Mouse (Mus musculus): ENCODE data around the gene Apol6. TPM values are rescaled to one million over a fixed set of nuclear protein-coding genes. Genes with fewer than 3 reads are reported as not detected.
A peak's percentile ranks its signal among the peaks of the same experiment; 100 is the strongest.

The Apol6 gene
- total and polyA plus RNA-seq, 3 experiments: not detected

DNA sequence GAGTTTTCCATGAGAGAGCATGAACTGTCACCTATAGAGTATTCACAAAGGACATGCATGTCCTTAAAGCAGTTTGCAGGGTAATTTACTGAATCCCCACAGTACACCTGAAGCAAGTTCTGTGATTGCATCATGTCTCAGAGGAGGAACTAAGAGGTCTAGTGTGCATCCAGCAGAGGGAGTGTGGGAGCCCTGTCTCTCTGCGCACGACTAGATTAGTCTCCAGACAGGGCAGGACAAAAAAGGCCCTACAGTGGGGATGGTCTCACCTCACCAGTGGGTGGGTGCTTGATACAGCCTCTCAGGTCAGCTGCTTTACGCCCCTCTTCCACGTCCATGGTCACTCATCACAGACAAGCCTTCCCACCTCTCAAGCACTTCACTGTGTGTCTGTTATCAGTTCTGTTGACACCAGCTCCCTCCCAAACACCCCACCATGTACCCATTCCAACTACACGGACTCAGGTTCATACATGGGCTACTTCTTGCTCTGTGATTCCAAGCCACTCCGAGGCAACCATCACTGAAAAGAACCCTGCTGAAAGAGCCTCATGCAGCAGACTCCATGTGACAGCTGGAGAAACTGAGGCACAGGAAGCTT, 25.7 kb upstream of the Apol6 start:
- Histone ChIP-seq H3K79me2 (ENCODE audit: control insufficient read depth, insufficient read depth, low read length, poor library complexity) (no peaks in the 10 kb centered on the region), H3K4me3 (ENCODE audit: control insufficient read depth in 1 of 2, insufficient read depth in 1 of 2, low read depth in 2 of 2, low read length in 2 of 2) (no peak overlapping the region), H3K27me3 (ENCODE audit: control insufficient read depth in 1 of 2, insufficient read depth in 2 of 2, low read length in 2 of 2) (no peaks in the 10 kb centered on the region; a peak in 1 of 4 replicates), H3K9me3 (replicated peaks; ENCODE audit: insufficient read depth, low read length) (no peaks in the 10 kb centered on the region), H3K27ac (ENCODE audit: control insufficient read depth, low read depth, low read length) (no peak overlapping the region), H3K36me3 (ENCODE audit: control insufficient read depth in 1 of 2, insufficient read depth in 2 of 2, low read length in 2 of 2) (no peaks in the 10 kb centered on the region), H3K9ac (ENCODE audit: control insufficient read depth, low read depth, low read length, poor library complexity, severe bottlenecking) (no peak overlapping the region), H3K4me1 (ENCODE audit: control insufficient read depth in 1 of 2, insufficient read depth in 2 of 2, low read length in 2 of 2) (no peaks in the 10 kb centered on the region)
- TF ChIP-seq GATA1 (IDR thresholded peaks at IDR 0.05; ENCODE audit: low read depth, low read length) (no peak), SMC3 (IDR thresholded peaks at IDR 0.05; ENCODE audit: low read depth, low read length) (peak; percentile 55), ZKSCAN1 (IDR thresholded peaks at IDR 0.05; ENCODE audit: low read depth, low read length) (no peak), ELF1 (IDR thresholded peaks at IDR 0.05; ENCODE audit: low read depth, low read length) (no peak), RAD21 (IDR thresholded peaks at IDR 0.05; ENCODE audit: low read depth, low read length) (no peak), TAL1 (IDR thresholded peaks at IDR 0.05; ENCODE audit: low read length) (no peak), SIN3A (IDR thresholded peaks at IDR 0.05; ENCODE audit: low read length) (no peak), MAX (IDR thresholded peaks at IDR 0.05; ENCODE audit: low read length) (no peak), TCF12 (IDR thresholded peaks at IDR 0.05; ENCODE audit: low read depth, low read length) (no peak), MYB (IDR thresholded peaks at IDR 0.05; ENCODE audit: low read depth, low read length) (no peak), MEF2A (IDR thresholded peaks at IDR 0.05; ENCODE audit: extremely low read depth, insufficient replicate concordance, low read depth, low read length, poor library complexity, severe bottlenecking) (no peak), CTCF (IDR thresholded peaks at IDR 0.05 in 2 of 3, conservative IDR thresholded peaks at IDR 0.05 in 1 of 3; ENCODE audit: control insufficient read depth in 1 of 3, insufficient read depth in 1 of 3, low read depth in 2 of 3, low read length in 3 of 3, poor library complexity in 1 of 3, severe bottlenecking in 1 of 3) (peak; percentile 24 to 48 (median 35); a peak in 5 of 6 replicates)
- DNase-seq (ENCODE audit: low read depth, low spot score): peak; percentile 47

DNA sequence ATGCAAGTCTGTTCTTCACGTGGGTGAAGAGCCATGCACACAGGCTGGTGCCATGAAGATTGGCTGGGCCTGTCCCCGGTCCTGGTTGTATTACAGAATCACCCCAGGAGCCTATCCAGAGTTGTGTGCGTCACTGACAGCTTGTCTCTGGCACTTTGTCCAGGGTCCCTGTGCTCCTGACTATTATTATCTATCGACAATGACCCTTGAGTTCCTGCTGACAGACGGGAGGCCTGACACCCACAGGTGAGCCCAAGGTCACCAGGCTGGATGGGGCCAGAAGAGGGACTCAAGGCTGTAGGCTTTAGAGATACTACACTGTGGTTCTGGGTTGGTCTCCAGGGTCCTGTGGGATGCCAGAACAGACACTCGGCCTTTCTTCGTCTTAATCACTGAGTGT, 25.0 kb upstream of the Apol6 start:
- Histone ChIP-seq H3K36me3 (ENCODE audit: control insufficient read depth in 1 of 2, insufficient read depth in 2 of 2, low read length in 2 of 2) (no peaks in the 10 kb centered on the region), H3K27ac (ENCODE audit: control insufficient read depth, low read depth, low read length) (no peak overlapping the region)

More for the DNA sequence above, 25.0 kb upstream of the Apol6 start:
- Histone ChIP-seq H3K27me3 (ENCODE audit: control insufficient read depth in 1 of 2, insufficient read depth in 2 of 2, low read length in 2 of 2) (no peaks in the 10 kb centered on the region; a peak in 1 of 4 replicates), H3K4me1 (ENCODE audit: control insufficient read depth in 1 of 2, insufficient read depth in 2 of 2, low read length in 2 of 2) (no peaks in the 10 kb centered on the region), H3K4me3 (ENCODE audit: control insufficient read depth in 1 of 2, insufficient read depth in 1 of 2, low read depth in 2 of 2, low read length in 2 of 2) (no peak overlapping the region), H3K9me3 (replicated peaks; ENCODE audit: insufficient read depth, low read length) (no peaks in the 10 kb centered on the region), H3K79me2 (ENCODE audit: control insufficient read depth, insufficient read depth, low read length, poor library complexity) (no peaks in the 10 kb centered on the region), H3K9ac (ENCODE audit: control insufficient read depth, low read depth, low read length, poor library complexity, severe bottlenecking) (no peak overlapping the region)
- no peak for TF ChIP-seq JUND (IDR thresholded peaks at IDR 0.05; ENCODE audit: low read depth, low read length)
- no peak for TF ChIP-seq SMC3 (IDR thresholded peaks at IDR 0.05; ENCODE audit: low read depth, low read length)
- no peak for TF ChIP-seq MYC (IDR thresholded peaks at IDR 0.05; ENCODE audit: low read depth, low read length)
- TF ChIP-seq ZMIZ1 (IDR thresholded peaks at IDR 0.05; ENCODE audit: low read depth, low read length): no peak
- no peak for TF ChIP-seq MAZ (IDR thresholded peaks at IDR 0.05; ENCODE audit: low read depth, low read length)
- no peak for TF ChIP-seq KAT2A (conservative IDR thresholded peaks at IDR 0.05; ENCODE audit: low read depth, low read length)
- TF ChIP-seq MEF2A (IDR thresholded peaks at IDR 0.05; ENCODE audit: extremely low read depth, insufficient replicate concordance, low read depth, low read length, poor library complexity, severe bottlenecking): no peak
- no peak for TF ChIP-seq BHLHE40 (IDR thresholded peaks at IDR 0.05; ENCODE audit: borderline replicate concordance, low read depth, low read length)
- no peak for TF ChIP-seq ETS1 (IDR thresholded peaks at IDR 0.05; ENCODE audit: low read depth, low read length)
- no peak for TF ChIP-seq NELFE (IDR thresholded peaks at IDR 0.05; ENCODE audit: low read depth, low read length)
- no peak for TF ChIP-seq ZC3H11A (IDR thresholded peaks at IDR 0.05; ENCODE audit: low read depth, low read length)
- no peak for TF ChIP-seq TCF12 (IDR thresholded peaks at IDR 0.05; ENCODE audit: low read depth, low read length)
- TF ChIP-seq CTCF (IDR thresholded peaks at IDR 0.05 in 2 of 3, conservative IDR thresholded peaks at IDR 0.05 in 1 of 3; ENCODE audit: control insufficient read depth in 1 of 3, insufficient read depth in 1 of 3, low read depth in 2 of 3, low read length in 3 of 3, poor library complexity in 1 of 3, severe bottlenecking in 1 of 3): no peak
- no peak for TF ChIP-seq TAL1 (IDR thresholded peaks at IDR 0.05; ENCODE audit: low read length)
- TF ChIP-seq ELF1 (IDR thresholded peaks at IDR 0.05; ENCODE audit: low read depth, low read length): no peak
- TF ChIP-seq GABPA (IDR thresholded peaks at IDR 0.05; ENCODE audit: low read depth, low read length): no peak
- DNase-seq (ENCODE audit: low read depth, low spot score): no peak

Data from MEL (cell line).